Mouse (Mus musculus) midbrain, embryonic 14.5 days (tissue): ENCODE results near the gene Fam102b. TPM values are rescaled to one million over a fixed set of nuclear protein-coding genes. Genes with fewer than 3 reads are reported as not detected.
A peak's percentile ranks its signal among the peaks of the same experiment; 100 is the strongest.

Source experiments
- ATAC-seq: fragments of 200-750 bp; cut with Nextera tagmentation; 2 replicates; pipeline ENCODE4 v1.8.0; 2017; ENCODE audit warnings: moderate number of reproducible peaks, moderate library complexity; ENCODE audit not compliant: low FRiP score, low TSS enrichment
- DNase-seq: peaks from one replicate; pipeline ENCODE4 v3.0.0-alpha.2; 2015
- H3K27ac ChIP-seq: fragments of 300-500 bp; sonication (generic); replicated peaks from 2 replicates; pipeline ENCODE4 v1.5.1; 2014; ENCODE audit warnings: mild to moderate bottlenecking, low read depth, low read length, moderate library complexity
- H3K27me3 ChIP-seq: fragments of 300-500 bp; sonication (generic); 2 replicates; pipeline ENCODE4 v1.6.1; 2014; ENCODE audit warnings: low read length, control low read depth, mixed read lengths; ENCODE audit not compliant: control insufficient read depth, insufficient read depth
- H3K36me3 ChIP-seq: fragments of 300-500 bp; sonication (generic); 2 replicates; pipeline ENCODE4 v1.6.1; 2014; ENCODE audit warnings: low read length, control low read depth; ENCODE audit not compliant: control insufficient read depth, insufficient read depth
- H3K4me1 ChIP-seq: fragments of 300-500 bp; sonication (generic); 2 replicates; pipeline ENCODE4 v1.6.1; 2014; ENCODE audit warnings: mild to moderate bottlenecking, antibody characterized with exemption, low read length, control low read depth; ENCODE audit not compliant: control insufficient read depth, insufficient read depth
- H3K4me2 ChIP-seq: fragments of 300-500 bp; sonication (generic); 2 replicates; pipeline ENCODE4 v1.6.1; 2014; ENCODE audit warnings: mild to moderate bottlenecking, low read length, moderate library complexity
- H3K4me3 ChIP-seq: fragments of 300-500 bp; sonication (generic); replicated peaks from 2 replicates; pipeline ENCODE4 v1.5.1; 2014; ENCODE audit warnings: low read depth, low read length
- H3K9ac ChIP-seq: fragments of 300-500 bp; sonication (generic); replicated peaks from 2 replicates; pipeline ENCODE4 v1.6.1; 2014; ENCODE audit warnings: mild to moderate bottlenecking, low read length, moderate library complexity
- H3K9me3 ChIP-seq: fragments of 300-500 bp; sonication (generic); 2 replicates; pipeline ENCODE4 v1.6.1; 2016; ENCODE audit warnings: low read length, control low read depth, mixed read lengths; ENCODE audit not compliant: control insufficient read depth
- WGBS: fragments of 180-500 bp; shearing (Covaris S2); extraction: QIAGEN DNeasy Blood & Tissue Kit; methylation state at CpG from one replicate; pipeline ENCODE4 v1.1.7; 2014; 5-methylcytosine and 5-hydroxymethylcytosine counted together
- polyA plus RNA-seq: library from polyadenylated mRNA; unstranded; fragments of >200 nt; fragmentation: Nextera tagmentation; extraction: Ambion mirVana; gene quantifications from 2 replicates; pipeline ENCODE4 v1.2.1, GENCODE M21; 2014

Gene Fam102b
- polyA plus RNA-seq = 19.6 and 24.5 TPM in 2 replicates

DNA sequence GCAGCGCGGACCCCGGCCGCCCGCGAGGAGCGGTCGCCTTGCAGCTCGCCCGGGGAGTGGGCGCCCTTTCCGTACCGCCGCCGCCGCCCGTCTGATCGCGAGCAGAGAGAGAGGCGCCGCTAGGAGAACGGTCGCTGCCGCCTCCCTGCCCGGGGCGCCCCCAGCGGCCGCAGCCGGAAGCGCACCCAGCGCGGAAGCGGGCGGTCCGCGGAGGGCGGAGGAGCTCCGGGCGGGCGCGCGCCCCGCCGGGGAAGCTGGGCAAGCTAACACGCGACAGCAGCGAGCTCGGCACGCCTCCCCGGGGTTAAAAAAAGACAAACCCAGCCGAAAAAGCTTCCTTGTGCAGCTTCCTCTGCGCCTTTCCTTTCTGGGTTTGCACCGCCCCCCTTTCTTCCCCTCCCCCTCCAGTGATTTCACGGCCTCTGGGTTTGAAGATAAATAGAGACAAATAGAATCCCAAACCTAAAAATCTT is at the start of gene Fam102b:
TSS of gene Fam102b (minus strand) at position 93 of the 473 bp plus-strand sequence.
- 0% methylated on average over 53 of the region's 54 CpGs for WGBS
- peaks cover 28% of the 10 kb centered on the region for H3K4me1 ChIP-seq

DNA sequence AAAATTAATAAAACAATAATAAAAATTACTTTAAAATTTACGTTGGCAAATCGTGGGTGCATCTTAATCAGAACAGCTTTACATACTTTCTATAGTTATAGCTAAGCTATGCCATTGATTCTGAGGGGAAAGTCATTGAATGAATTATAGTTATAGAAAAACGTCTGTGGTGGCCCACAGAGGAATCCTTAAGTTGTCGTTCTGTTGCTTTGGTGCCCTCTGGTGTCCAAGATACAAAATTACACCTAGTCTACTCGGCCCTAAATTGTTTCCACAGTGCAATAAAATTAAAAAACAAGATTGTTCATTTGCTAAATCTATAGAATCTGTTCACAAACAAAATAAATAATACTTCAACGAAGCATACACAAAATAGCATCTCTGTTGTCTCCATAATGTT is 35.6 kb upstream of the Fam102b start:
- peak; percentile 86 for DNase-seq
- no peaks in the 10 kb centered on the region for H3K27me3 ChIP-seq
- no peak overlapping the region for H3K27ac ChIP-seq
- no peaks in the 10 kb centered on the region for H3K9me3 ChIP-seq
- H3K36me3 ChIP-seq = no peaks in the 10 kb centered on the region
- ATAC-seq = no peak; the same call in 1 of the 2 replicates
- no peaks in the 10 kb centered on the region for H3K4me1 ChIP-seq
- H3K4me3 ChIP-seq = no peak overlapping the region
- H3K4me2 ChIP-seq = no peak overlapping the region
- no peak overlapping the region for H3K9ac ChIP-seq
- WGBS = 2% methylated on average over 6 of the region's 6 CpGs

More for the DNA sequence above, at the start of gene Fam102b:
- Histone ChIP-seq H3K27ac (peak within 1 kb of the TSS; percentile 85), H3K9ac (peak within 1 kb of the TSS; percentile 83), H3K27me3 (no peaks in the 10 kb centered on the region), H3K4me3 (peak within 1 kb of the TSS; percentile 66), H3K4me2 (peak within 1 kb of the TSS; percentile 73), H3K36me3 (no peaks in the 10 kb centered on the region), H3K9me3 (no peaks in the 10 kb centered on the region)
- DNase-seq = peak; percentile 95
- ATAC-seq = peak; percentile 86

DNA sequence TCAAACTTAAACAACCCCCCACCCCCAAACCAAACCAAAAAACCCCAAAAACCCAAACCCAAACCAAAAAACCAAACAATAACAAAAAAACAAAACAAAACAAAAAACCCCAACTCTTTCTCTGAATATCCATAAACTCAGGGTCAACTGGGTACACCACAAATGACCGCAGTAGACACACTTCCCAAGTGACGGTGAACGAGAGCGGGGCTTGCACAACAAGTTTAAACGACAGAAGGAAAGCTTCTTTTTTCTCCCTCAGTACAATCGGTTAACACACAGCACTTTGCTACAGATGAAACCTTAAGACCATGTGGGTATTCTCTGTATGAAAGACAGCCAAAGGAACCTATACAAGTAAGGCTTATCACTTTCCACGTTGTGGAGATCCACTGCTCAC is 35.0 kb upstream of the Fam102b start:
- Histone ChIP-seq H3K36me3 (no peaks in the 10 kb centered on the region), H3K4me3 (no peak overlapping the region), H3K4me2 (no peak overlapping the region), H3K27ac (no peak overlapping the region), H3K27me3 (no peaks in the 10 kb centered on the region), H3K9ac (no peak overlapping the region), H3K4me1 (no peaks in the 10 kb centered on the region), H3K9me3 (no peaks in the 10 kb centered on the region)
- no peak for ATAC-seq
- no peak for DNase-seq
- 80% methylated on average over 7 of the region's 7 CpGs for WGBS

DNA sequence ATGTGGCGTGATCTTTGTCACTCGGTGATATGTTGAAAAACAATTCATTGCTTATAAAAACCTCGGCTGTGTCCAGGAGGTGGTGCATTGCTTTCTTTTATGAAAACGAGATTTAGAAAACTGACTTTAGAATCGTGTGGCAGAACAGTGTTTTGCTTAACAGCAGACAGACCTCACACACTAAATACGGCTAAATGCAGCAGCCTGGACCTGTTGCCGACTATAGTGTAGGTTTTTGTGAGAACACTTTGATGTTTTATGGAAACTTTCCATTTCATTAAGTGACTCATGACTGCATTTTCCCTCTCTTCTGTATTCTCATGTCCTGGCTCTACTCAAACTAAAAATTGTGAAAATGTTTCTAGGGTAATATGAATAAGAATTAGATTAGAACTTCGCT is 32.5 kb upstream of the Fam102b start:
- no peaks in the 10 kb centered on the region for H3K36me3 ChIP-seq
- no peaks in the 10 kb centered on the region for H3K4me1 ChIP-seq
- H3K27me3 ChIP-seq = no peaks in the 10 kb centered on the region
- H3K4me3 ChIP-seq = no peak overlapping the region
- no peak overlapping the region for H3K27ac ChIP-seq
- no peaks in the 10 kb centered on the region for H3K9me3 ChIP-seq
- no peak overlapping the region for H3K4me2 ChIP-seq
- DNase-seq (no peak), ATAC-seq (no peak)
- H3K9ac ChIP-seq = no peak overlapping the region
- WGBS = 76% methylated on average over 8 of the region's 8 CpGs

DNA sequence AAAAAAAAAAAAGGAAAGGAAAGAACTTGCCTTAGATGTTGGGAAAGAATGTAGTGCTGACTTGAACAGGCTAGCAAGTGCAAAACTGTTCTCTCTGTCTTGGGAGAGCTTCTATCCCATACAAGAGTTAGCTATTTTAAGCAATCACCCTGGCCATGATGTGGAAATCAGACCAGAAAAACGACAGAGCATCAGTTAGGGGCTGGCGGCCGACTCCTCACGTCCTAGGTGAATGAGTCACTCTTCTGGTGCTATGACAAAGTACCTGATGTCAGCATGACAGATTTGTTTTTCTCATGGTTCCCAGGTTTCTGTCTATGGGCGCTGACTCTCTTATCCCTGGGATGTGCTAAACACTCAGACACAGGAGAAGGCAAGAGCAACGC is 24.5 kb upstream of the Fam102b start:
- H3K27ac ChIP-seq = no peak overlapping the region
- H3K4me2 ChIP-seq = no peak overlapping the region
- no peaks in the 10 kb centered on the region for H3K36me3 ChIP-seq
- no peaks in the 10 kb centered on the region for H3K4me1 ChIP-seq
- DNase-seq (no peak), ATAC-seq (no peak)
- 84% methylated on average over 6 of the region's 6 CpGs for WGBS
- no peak overlapping the region for H3K9ac ChIP-seq
- no peaks in the 10 kb centered on the region for H3K9me3 ChIP-seq
- H3K27me3 ChIP-seq = no peaks in the 10 kb centered on the region
- H3K4me3 ChIP-seq = no peak overlapping the region

DNA sequence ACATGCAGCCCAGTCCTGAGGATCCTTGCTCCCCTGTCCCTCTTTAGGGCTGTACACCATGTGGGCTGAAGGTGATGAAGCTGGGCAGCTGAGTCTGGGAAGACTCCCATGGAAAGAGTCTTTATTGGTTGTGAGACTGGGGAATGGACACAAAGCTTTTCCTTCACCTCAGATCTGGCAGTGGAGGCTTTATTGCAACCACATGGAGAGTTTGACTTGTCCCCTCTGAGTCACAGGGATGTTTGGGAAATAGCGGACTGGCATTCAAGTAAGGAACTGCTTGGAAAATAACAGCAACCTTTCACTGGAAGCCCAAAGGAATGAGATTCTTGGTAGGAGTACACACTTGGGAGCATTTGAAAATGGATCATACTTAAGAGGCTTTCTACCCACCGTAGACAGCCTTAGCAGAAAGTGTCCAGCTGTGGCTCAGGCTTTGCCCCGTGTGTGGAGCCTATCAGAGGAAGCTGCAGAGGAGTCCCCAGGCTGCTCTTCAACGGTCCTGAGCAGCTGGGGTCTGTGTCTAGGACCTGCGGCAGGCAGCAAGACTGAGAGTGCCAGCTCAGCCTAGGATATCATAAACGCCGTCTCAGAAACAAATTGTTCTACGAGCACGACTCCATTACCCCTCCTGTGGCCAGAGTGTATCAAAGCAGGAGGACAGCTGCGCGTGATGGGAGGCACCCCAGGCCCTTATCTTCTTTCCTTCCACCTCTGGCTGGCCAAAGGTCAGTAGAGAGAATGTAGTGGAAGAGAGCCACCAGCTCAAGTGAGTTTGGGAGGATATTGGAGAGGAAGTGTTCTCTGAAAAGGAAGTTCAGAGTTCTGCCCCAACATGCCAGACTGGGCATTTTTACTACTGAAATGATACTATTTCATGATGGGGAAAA is 23.9 kb upstream of the Fam102b start:
- no peak overlapping the region for H3K9ac ChIP-seq
- DNase-seq = no peak
- H3K9me3 ChIP-seq = no peaks in the 10 kb centered on the region
- no peak for ATAC-seq
- no peaks in the 10 kb centered on the region for H3K27me3 ChIP-seq
- H3K4me2 ChIP-seq = no peak overlapping the region
- H3K36me3 ChIP-seq = no peaks in the 10 kb centered on the region
- WGBS = 75% methylated on average over 11 of the region's 11 CpGs
- no peak overlapping the region for H3K4me3 ChIP-seq
- no peaks in the 10 kb centered on the region for H3K4me1 ChIP-seq
- H3K27ac ChIP-seq = no peak overlapping the region

DNA sequence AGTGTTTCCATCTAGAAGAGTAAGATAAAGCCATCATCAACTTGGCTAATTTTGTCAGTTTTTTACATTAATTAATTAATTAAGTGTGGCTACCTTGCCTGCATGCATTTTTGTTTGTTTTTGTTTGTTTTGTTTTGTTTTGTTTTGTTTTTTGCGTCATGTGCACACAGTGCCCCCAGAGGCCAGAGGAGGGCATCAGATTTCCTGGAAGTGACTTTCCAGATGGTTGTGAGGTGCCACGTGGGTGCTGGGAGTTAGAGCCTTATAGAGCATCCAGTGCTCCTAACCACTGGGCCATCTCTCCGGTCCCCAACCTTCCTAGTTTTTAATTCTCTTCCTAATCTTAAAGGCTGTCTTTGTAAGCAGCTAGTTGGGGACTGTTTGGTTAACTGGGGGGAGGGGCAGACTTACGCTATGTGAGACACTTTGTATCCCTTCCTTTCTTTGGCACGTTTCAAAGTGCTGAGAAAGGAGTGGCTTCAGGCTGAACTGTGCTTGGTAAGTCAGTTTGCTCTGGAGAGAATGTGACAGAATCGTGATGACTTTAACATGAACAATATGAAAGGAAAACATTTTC is 20.4 kb upstream of the Fam102b start:
- ATAC-seq = no peak
- Histone ChIP-seq H3K4me1 (no peaks in the 10 kb centered on the region), H3K4me2 (no peak overlapping the region), H3K36me3 (no peaks in the 10 kb centered on the region), H3K27ac (no peak overlapping the region), H3K9ac (no peak overlapping the region), H3K9me3 (no peaks in the 10 kb centered on the region), H3K4me3 (no peak overlapping the region), H3K27me3 (no peaks in the 10 kb centered on the region)
- DNase-seq = no peak
- WGBS = 51% methylated on average over 6 of the region's 6 CpGs

DNA sequence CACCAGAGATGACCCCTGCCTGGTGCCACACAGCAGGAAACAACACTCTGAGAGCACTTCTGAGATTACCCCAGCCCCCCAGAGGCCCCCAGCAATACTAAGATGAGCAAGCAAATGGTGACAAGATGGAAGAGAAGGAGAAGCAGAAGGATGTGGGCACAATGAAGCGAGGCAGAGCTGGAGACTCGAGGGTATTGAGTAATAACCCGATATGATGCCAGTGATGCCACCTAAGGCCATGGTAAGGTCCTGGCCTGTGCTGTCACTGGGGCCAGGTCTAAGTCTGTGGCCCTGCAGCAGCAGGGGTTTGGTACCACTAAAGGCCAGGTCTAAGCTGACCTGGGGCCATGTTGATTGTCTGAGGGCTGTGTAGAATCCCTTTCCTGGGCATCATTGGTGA is 19.0 kb upstream of the Fam102b start:
- Histone ChIP-seq H3K9ac (no peak overlapping the region), H3K27me3 (no peaks in the 10 kb centered on the region), H3K4me2 (no peak overlapping the region), H3K4me1 (no peaks in the 10 kb centered on the region), H3K36me3 (no peaks in the 10 kb centered on the region), H3K4me3 (no peak overlapping the region), H3K9me3 (no peaks in the 10 kb centered on the region), H3K27ac (no peak overlapping the region)
- DNase-seq (no peak), ATAC-seq (no peak)
- 93% methylated on average over 3 of the region's 3 CpGs for WGBS

DNA sequence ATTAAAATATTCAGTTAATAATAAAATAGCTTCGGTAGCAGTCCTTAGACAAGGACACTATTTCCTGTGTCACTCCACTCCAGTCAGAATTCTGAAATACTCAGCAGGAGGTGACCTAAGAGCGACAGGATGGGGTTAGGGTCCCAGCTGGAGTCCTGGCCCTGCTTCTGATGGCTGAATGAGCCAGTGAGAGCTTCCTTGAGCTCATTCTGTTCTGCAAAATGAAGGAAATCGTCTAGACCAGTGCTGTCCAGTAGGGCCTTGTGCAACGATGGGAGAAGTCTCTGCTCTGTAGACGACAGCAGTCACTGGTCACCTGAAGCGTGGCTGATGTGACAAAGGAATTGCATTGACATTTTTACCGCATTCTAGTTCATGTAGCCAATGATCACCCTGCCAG is 16.0 kb upstream of the Fam102b start:
- no peak overlapping the region for H3K4me2 ChIP-seq
- WGBS = 39% methylated on average over 7 of the region's 7 CpGs
- ATAC-seq = no peak
- no peak overlapping the region for H3K9ac ChIP-seq
- no peak overlapping the region for H3K4me3 ChIP-seq
- no peaks in the 10 kb centered on the region for H3K9me3 ChIP-seq
- H3K27ac ChIP-seq = no peak overlapping the region
- H3K4me1 ChIP-seq = no peaks in the 10 kb centered on the region
- DNase-seq = no peak
- H3K27me3 ChIP-seq = no peaks in the 10 kb centered on the region
- H3K36me3 ChIP-seq = no peaks in the 10 kb centered on the region
